Mouse (Mus musculus) kidney, adult 2 months (tissue): ENCODE measurements around the gene Pik3c2a.

Experiments used
- CTCF ChIP-seq: fragments of 200-500 bp; conservative IDR thresholded peaks from 2 replicates; pipeline ENCODE4 v1.5.1; 2011; ENCODE audit warnings: low read depth, mild to moderate bottlenecking, control low read depth, low read length, moderate library complexity, mixed read lengths; ENCODE audit not compliant: insufficient read depth, insufficient read length
- POLR2A ChIP-seq: fragments of 200-500 bp; IDR thresholded peaks from one replicate; pipeline ENCODE4 v1.6.1; 2011; ENCODE audit warnings: low read depth, low read length, control low read depth

GRCm38 (mm10) chr7:116431661-116432060 is 11.6 kb downstream of the Pik3c2a start:
- no peak for TF ChIP-seq POLR2A
- no peak for TF ChIP-seq CTCF
